Mouse (Mus musculus) retina, embryonic 14.5 days (tissue): ENCODE results near the gene Glod4.

Source experiments
- DNase-seq: peaks from one replicate; pipeline ENCODE4 v3.0.0-alpha.2; 2015; ENCODE audit warnings: low spot score

The Glod4 gene

DNA sequence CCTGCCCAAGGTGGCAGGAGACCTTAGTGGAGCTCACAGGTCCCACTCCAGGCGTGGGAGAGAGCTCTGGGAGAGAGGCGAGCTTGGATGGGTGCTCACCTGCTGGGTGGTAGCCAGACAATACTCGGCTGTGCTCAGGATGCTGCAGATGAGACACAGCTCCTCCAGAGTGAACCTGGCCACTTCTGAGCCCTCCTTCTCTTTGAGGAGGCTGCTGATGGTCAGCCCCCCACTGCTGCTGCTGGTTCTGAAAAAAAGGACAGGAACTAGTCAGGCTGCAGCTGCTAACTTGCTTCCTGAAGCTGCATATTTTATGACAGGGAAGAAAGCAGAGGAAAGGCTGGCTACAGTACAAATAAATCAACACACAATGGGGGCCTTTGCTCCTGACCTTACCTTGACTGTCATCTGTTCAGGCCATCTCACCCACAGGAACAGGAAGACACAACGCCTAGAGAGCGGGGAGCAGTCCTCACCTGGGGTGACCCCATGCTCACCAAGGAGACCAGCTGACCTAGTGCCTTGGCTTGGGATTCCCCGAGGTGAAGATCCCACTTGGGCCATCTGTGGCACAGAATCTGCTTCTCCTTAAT lies 162.4 kb downstream of the Glod4 start:
- no peak for DNase-seq

DNA sequence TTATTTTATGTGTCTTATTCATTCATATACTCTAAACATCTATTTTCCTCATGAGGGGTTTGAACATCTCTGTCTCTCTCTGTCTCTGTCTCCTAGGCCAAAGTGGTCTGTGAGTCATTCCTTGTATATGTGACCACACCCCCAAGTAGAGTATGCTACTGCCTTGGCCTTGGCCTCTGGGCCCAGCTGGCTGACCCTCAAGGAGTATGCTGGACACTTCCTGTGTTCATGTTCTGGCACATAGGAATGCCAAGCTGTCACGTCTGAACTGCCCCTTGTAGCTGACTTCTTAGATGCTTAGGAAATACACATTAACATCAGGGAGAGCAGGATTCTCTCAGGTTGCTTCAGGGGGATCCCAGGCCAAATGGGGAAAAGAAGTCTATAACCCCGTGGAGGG lies 163.2 kb downstream of the Glod4 start:
- no peak for DNase-seq

DNA sequence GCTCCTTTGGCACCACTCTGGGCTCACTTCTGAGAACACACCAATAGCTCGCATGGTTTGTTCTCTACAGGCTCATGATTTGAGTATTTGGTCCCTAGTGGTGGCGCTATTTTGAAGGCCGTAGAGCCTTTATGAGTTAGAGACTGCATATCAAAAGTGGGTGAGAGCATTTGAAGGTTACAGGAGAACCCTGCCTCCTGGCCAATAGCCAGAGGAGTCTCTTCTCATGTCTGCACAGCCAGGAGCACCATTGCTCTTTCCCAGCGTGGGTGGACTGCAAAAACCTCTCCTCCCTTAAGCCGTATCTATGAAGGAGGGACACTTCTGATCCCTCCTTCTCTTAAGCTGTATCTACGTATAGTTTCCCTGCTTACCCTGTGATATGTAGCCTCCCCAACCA lies 166.2 kb downstream of the Glod4 start:
- DNase-seq: no peak

DNA sequence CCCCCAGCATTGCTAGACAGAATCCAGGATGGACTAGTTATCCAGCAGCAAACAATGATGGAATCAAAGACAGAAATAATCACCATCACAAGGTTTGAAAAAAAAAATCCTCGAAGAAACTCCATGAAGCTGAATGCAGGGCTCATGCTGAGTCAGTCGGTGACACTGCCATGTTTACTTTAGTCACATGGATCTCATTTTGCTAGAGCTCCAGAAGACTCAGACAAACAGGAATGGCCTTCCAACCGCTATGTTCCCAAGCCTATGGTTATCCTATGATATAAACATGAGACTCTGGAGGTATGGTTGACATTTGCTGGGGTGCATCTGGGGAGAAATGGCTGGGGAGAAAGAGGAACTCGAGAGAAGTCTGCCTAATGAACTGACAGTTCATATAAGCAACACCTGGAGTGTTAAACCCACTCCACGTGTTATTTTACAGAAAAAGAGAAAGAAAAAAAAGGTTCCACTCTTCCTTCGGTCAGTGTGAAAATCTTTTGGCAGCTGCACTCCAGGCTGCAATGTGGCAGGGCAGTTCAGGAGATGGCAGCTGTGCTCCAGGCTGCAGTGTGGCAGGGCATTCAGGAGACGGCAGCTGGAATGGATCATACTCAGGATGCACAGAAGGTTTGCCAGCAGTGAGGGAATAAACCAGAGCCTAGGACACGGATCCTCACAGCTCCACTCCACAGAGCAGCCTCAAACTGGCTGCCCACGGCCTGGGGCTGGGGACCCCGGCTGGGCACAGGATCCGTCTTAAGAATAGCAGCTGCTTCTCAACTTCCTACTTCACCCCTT lies 169.0 kb downstream of the Glod4 start:
- DNase-seq: no peak
